Mouse (Mus musculus) lung, adult 2 months (tissue): ENCODE results near the gene Iqcn. TPM values are rescaled to one million over a fixed set of nuclear protein-coding genes. Genes with fewer than 3 reads are reported as not detected.
A peak's percentile ranks its signal among the peaks of the same experiment; 100 is the strongest.

ENCODE experiments used
- DNase-seq: peaks from one replicate; pipeline ENCODE4 v3.0.0; 2022
- H3K4me1 ChIP-seq: fragments of 200-500 bp; 2 replicates; pipeline ENCODE4 v1.6.1; 2011; ENCODE audit warnings: low read length; ENCODE audit not compliant: control insufficient read depth, insufficient read depth
- H3K4me3 ChIP-seq: fragments of 200-500 bp; replicated peaks from 2 replicates; pipeline ENCODE3; 2011; ENCODE audit warnings: low read depth, mild to moderate bottlenecking, control low read depth, low read length; ENCODE audit errors: extremely low read depth
- CTCF ChIP-seq: fragments of 200-500 bp; IDR thresholded peaks from 2 replicates; pipeline ENCODE4 v1.5.1; 2011; ENCODE audit warnings: mild to moderate bottlenecking, low read length, control low read depth; ENCODE audit not compliant: insufficient read depth
- POLR2A ChIP-seq: fragments of 200-500 bp; IDR thresholded peaks from 2 replicates; pipeline ENCODE4 v1.6.1; 2011; ENCODE audit warnings: low read depth, mild to moderate bottlenecking, control low read depth, low read length, borderline replicate concordance; ENCODE audit errors: extremely low read depth
- WGBS: fragments of 180-500 bp; shearing (Covaris S2); methylation state at CpG from one replicate; pipeline ENCODE4 v1.1.7; 2018; 5-methylcytosine and 5-hydroxymethylcytosine counted together
- polyA plus RNA-seq: library from polyadenylated mRNA; depleted of rRNA; stranded (reverse); fragments of >200 nt; gene quantifications from 2 replicates; pipeline ENCODE4 v1.2.3, GENCODE M21; 2012

The Iqcn gene
- polyA plus RNA-seq, 1 experiment, result not detected

GRCm38 (mm10) chr8:70664631-70665030 is 38.6 kb upstream of the Iqcn start:
- Histone ChIP-seq H3K4me1 (no peaks in the 10 kb centered on the region), H3K4me3 (no peak overlapping the region)
- DNase-seq, result no peak
- WGBS, result 69% methylated on average over 3 of the region's 3 CpGs
- no peak for TF ChIP-seq POLR2A
- no peak for TF ChIP-seq CTCF

GRCm38 (mm10) chr8:70665599-70665998 is 37.7 kb upstream of the Iqcn start:
- no peak for DNase-seq
- Histone ChIP-seq H3K4me3 (no peak overlapping the region), H3K4me1 (no peaks in the 10 kb centered on the region)
- 79% methylated on average over 2 of the region's 2 CpGs for WGBS
- TF ChIP-seq CTCF (no peak), POLR2A (no peak)

GRCm38 (mm10) chr8:70667071-70667470 is 36.2 kb upstream of the Iqcn start:
- 46% methylated on average over 5 of the region's 5 CpGs for WGBS
- H3K4me3 ChIP-seq, result no peak overlapping the region
- DNase-seq, result no peak
- no peak for TF ChIP-seq POLR2A
- TF ChIP-seq CTCF, result no peak
- no peaks in the 10 kb centered on the region for H3K4me1 ChIP-seq

GRCm38 (mm10) chr8:70671615-70672324 is 31.5 kb upstream of the Iqcn start:
- no peak for TF ChIP-seq POLR2A
- TF ChIP-seq CTCF, result no peak
- no peak overlapping the region for H3K4me3 ChIP-seq
- no peak for DNase-seq
- peaks cover 19% of the 10 kb centered on the region for H3K4me1 ChIP-seq
- 71% methylated on average over 10 of the region's 10 CpGs for WGBS

DNA sequence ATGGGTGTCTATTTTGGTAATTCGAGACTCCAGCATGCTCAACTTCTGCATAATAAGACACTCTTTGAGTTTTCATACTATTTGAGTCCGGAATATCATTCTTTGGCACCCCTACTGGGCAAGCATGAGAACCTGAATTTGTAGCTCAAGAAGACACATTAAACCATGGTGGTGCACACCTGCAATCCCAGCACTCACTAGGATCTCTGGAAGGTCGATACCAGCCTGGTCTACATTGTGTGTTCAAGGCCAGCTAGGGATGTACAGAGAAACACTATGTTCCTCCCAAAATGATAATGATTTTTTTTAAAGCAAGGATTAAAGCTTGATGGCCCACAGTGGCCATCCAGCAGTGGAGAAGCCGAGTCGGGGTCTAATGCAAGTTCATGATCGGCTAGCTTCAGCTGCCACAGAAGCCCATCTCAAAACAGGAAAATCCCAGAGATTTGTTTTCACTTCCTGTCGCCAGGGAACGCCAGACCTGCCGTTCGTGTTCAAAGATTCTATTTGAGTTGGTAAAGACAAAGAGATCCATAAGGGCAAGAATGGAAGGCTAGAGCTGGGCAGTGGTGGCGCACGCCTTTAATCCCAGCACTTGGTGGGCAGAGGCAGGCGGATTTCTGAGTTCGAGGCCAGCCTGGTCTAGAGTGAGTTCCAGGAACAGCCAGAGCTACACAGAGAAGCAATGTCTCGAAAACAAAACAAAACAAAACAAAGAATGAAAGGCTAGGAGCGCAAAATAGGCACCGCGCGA is 30.8 kb upstream of the Iqcn start:
- Histone ChIP-seq H3K4me1 (peaks cover 19% of the 10 kb centered on the region), H3K4me3 (peak overlapping the region; percentile 34)
- WGBS, result 31% methylated on average over 19 of the region's 19 CpGs
- TF ChIP-seq POLR2A (no peak), CTCF (no peak)
- no peak for DNase-seq

- DNase-seq, result peak; percentile 99
- under 1% methylated on average over 60 of the region's 60 CpGs for WGBS
- TF ChIP-seq POLR2A (peak; percentile 90; the same call in 1 of the 2 replicates), CTCF (peak; percentile 87)
Measured at GRCm38 (mm10) chr8:70673079-70673856, 30.0 kb upstream of the Iqcn start, which contains the start of gene Lsm4. TSS of gene Lsm4 (plus strand) at chr8:70673248.

DNA sequence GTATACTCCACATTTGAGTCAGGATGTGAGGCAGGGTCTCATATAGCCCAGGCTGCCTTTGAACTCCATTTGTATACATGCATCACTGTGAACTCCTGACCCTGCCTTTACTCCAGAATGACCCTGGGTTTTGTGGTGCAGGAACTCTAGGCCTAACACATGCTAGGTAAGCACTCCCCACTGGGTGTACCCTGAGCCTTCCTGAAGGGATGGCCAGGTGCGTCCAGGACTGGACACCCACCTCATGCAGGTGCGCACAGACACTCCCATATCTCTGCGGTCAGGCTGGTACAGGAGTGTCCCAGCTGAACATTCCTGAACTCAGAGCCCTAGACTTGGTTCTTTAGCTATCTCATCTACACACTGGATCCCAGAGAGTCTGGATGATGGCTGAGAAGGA is 29.1 kb upstream of the Iqcn start:
- Histone ChIP-seq H3K4me1 (peaks cover 22% of the 10 kb centered on the region), H3K4me3 (peak overlapping the region; percentile 78)
- 64% methylated on average over 3 of the region's 3 CpGs for WGBS
- no peak for TF ChIP-seq CTCF
- TF ChIP-seq POLR2A, result no peak
- DNase-seq, result no peak

More at GRCm38 (mm10) chr8:70673079-70673856, 30.0 kb upstream of the Iqcn start, which contains the start of gene Lsm4:
- H3K4me3 ChIP-seq, result peak within 1 kb of the TSS; percentile 78
- peaks cover 19% of the 10 kb centered on the region for H3K4me1 ChIP-seq

DNA sequence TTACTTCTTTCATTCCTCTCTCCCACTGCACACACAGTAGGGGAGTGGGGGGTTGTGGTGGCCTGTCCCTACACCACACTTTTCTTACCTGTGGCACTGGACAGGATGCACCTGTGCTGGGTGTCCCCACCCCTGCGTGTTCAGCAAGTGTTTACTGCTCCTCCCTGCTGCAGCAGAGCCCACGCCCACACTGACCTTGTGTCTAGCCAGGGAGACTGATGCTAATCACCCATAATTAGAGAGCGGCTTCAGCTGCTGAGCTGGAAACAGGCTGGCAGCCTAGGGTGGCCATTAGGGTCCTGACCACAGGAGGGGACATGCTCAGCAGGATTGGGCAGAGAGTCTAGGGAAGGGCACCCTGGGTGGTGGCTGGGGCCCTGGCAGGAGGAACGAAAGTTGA is 28.5 kb upstream of the Iqcn start:
- H3K4me3 ChIP-seq, result no peak overlapping the region
- peaks cover 24% of the 10 kb centered on the region for H3K4me1 ChIP-seq
- no peak for TF ChIP-seq POLR2A
- no peak for TF ChIP-seq CTCF
- 64% methylated on average over 4 of the region's 4 CpGs for WGBS
- no peak for DNase-seq

- WGBS, result 43% methylated on average over 1 of the region's 1 CpGs
- TF ChIP-seq POLR2A, result no peak
- TF ChIP-seq CTCF, result no peak
- Histone ChIP-seq H3K4me3 (no peak overlapping the region), H3K4me1 (peaks cover 24% of the 10 kb centered on the region)
- DNase-seq, result no peak
Measured at GRCm38 (mm10) chr8:70675336-70675735, 27.9 kb upstream of the Iqcn start.
